Mouse (Mus musculus): ENCODE measurements around the gene Sost. TPM values are rescaled to one million over a fixed set of nuclear protein-coding genes. Genes with fewer than 3 reads are reported as not detected.

Sost gene
- total RNA-seq, 2 experiments from 2014 or later: not detected

DNA sequence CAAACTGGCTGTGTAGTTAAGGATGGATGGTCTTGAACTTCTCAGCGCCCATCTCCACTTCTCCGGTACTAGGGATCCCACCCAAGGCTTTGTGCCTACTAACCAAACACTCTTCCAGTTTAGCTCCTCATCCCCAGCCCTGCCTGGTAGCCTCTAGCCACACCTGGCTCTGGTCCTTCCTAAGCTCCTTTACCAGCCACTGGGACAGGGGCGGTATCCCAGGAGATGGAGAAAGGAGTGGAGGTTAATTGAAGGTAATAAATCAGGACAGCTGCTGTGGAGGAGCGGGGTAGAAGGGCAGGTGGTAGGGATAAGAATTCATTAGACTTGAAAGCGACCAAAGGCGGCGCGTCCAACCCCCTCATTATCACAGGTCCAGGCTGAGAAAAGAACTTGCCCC, 2.2 kb downstream of the Sost start:
- intact Hi-C loops (cut with DNase I): no loop called here
- no peak for DNase-seq
- Histone ChIP-seq H3K4me3 (no peak overlapping the region), H3K27ac (no peak overlapping the region)
- TF ChIP-seq CTCF (IDR thresholded peaks at IDR 0.05): no peak

DNA sequence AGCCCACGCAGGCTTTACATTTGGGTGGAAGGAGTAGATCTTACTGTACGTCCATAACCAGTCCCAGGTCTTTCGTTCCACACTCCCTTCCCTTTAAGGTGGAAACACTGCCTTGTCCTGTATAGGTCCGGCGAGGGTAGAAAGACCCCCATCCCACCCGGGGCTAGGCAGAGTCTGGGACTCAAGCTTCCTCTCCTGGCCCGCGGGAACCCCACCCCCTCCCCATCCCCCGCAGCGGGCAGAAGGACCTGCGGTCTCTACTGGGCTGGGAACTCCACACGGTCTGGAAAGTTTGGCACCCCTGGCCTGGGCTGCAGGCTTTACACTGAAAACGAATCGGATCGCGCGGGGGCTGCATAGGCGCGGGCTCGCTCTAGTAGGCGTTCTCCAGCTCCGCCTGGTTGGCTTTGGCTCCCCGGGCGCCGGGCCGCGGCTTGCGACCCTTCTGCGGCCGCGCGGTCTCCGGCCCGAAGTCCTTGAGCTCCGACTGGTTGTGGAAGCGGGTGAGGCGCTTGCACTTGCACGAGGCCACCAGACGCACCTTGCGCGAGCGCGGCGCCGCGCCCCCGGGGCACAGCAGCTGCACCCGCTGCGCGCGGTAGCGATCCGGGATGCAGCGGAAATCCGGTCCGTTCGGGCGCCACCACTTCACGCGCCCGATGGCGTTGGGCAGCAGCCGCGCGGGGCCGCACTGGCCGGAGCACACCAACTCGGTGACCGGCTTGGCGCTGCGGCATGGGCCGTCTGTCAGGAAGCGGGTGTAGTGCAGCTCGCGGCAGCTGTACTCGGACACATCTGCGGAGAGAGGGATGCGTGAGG, 3.1 kb downstream of the Sost start:
- DNase-seq: peak; percentile 47
- Histone ChIP-seq H3K27ac (peak overlapping the region; percentile 24; the same call in 1 of the 2 replicates), H3K4me3 (peak overlapping the region; percentile 74)
- TF ChIP-seq CTCF (IDR thresholded peaks at IDR 0.05): no peak
- intact Hi-C loops (cut with DNase I): no loop called here

DNA sequence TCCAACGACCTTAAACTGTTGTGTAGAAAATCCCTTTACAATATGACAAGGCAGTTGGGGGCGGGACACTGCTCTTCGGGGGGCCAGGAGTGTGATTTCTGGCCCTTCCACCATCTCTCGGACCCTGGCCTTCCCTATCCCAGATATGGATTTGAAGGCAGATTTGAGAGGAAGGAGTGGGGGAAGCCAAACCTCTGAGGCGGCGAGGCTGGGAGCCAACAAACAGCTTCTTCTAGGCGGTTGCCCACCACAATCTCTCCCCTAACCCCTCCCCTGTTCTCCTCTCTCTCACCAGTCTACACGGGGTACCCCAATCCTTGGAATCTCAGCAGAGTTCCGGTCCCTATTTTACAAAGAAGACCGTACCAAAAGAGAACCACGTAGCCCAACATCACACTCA, 3.8 kb downstream of the Sost start:
- no peak for TF ChIP-seq CTCF (IDR thresholded peaks at IDR 0.05)
- no peak overlapping the region for H3K27ac ChIP-seq
- intact Hi-C loops (cut with DNase I): no loop called here
- peak overlapping the region; percentile 74 for H3K4me3 ChIP-seq
- DNase-seq: no peak

DNA sequence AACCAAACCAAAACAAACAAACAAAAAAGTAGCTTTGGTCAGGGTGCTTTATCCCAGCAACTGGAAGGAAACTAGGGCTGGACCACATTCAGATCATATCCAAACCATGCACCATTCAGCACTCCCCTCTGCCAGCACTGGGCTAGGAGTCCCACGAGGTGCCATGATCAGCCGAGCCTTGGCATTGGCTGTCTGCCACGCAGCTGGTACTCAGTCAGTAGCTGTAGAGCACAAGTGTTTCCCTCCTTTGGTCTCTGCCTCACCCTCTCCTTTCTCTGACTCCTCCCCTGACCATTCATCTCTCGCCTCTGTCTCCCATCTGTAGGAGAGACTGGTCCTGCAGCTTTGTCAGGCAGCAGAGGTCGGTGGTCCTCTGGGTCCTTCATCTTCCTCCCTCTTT, 9.3 kb downstream of the Sost start:
- DNase-seq: no peak
- intact Hi-C loops (cut with DNase I): no loop called here

DNA sequence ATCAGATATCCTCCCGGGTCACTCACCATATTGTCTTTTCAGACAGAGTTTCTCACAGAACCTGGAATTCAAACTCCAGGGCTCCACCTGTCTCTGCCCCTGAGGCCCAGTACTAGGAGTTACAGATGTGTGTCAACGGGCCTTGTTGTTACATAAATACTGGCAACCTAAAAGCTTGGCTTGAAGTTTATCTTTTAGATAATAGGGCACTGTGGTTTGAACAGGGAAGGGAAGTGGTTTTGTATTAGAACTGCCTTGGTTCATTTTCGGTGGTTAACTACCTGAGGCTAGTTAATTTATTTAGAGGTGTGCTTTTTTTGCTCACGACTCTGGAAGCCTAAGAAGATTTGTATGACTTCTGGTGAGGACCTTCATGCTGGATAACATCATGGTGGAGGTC, 13.4 kb downstream of the Sost start:
- intact Hi-C loops (cut with DNase I): no loop called here
- no peak overlapping the region; the same call in 1 of the 2 replicates for H3K4me3 ChIP-seq
- H3K27ac ChIP-seq: peak overlapping the region; percentile 40; the same call in 1 of the 2 replicates
- no peak for TF ChIP-seq CTCF (IDR thresholded peaks at IDR 0.05)
- DNase-seq: no peak

More for the DNA sequence above, 9.3 kb downstream of the Sost start:
- Histone ChIP-seq H3K4me3 (no peak overlapping the region), H3K27ac (no peak overlapping the region)
- TF ChIP-seq CTCF (IDR thresholded peaks at IDR 0.05): no peak

DNA sequence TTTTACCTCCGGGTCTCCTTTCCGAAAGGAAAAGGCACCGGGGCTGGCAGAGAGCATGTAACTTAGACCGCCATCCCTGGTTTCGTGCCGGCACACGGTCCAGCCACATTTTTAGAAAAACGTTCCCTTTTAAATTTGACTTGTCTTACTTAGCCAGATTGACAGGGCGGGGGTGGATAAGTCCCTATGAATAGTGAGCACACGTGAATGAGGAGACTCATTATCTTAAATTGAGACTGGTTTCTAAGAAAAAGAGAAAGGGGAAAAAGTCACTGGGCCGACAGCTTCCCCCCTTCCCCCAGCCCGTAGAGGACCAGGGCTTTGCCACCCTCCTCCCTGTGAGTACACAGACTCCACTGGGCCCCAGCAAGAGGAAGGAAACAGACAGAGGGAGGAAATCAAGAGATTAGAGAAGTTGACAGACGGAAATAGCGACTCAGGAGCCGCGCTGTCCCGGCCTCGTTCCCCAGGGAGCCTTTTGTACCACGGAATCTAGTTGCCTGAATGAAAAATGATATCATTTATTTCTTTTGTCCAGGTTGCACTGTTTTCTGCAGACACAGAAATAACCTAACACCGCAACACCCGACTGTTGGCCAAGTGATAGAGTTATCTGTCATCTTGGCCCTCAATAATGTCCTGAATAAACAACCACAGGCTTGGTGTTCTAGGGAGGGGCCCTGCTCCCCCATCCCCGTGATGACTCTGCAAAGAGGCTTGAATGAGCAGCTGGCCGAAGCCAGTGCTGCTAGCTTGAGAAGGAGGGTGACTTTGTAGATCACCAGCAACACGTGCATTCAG, 14.1 kb downstream of the Sost start:
- DNase-seq: peak; percentile 39
- H3K4me3 ChIP-seq: peak overlapping the region; percentile 33
- intact Hi-C loops (cut with DNase I): no loop called here
- no peak for TF ChIP-seq CTCF (IDR thresholded peaks at IDR 0.05)
- H3K27ac ChIP-seq: peak overlapping the region; percentile 40; the same call in 1 of the 2 replicates

DNA sequence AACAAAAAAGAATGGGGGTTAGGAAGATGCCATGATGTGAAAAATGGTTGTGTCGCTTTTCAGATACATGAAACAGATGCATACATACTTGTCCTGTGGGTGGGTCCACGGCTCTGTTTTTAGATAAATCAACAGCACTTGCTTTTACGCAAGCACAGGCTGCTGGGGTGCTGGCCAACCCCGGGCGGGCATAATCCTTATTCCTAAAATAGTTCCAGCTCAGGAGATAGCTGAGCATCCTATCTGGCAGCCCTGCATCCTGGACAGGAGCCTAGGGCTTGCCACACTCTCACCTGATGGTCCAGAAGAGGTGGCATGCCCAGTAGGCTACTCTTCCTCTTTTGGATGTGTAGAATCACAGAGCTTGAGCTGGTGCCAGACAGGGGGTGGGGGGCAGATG, 16.8 kb downstream of the Sost start:
- H3K4me3 ChIP-seq: no peak overlapping the region
- no peak overlapping the region for H3K27ac ChIP-seq
- TF ChIP-seq CTCF (IDR thresholded peaks at IDR 0.05): no peak
- intact Hi-C loops (cut with DNase I): no loop called here
- DNase-seq: peak; percentile 52

DNA sequence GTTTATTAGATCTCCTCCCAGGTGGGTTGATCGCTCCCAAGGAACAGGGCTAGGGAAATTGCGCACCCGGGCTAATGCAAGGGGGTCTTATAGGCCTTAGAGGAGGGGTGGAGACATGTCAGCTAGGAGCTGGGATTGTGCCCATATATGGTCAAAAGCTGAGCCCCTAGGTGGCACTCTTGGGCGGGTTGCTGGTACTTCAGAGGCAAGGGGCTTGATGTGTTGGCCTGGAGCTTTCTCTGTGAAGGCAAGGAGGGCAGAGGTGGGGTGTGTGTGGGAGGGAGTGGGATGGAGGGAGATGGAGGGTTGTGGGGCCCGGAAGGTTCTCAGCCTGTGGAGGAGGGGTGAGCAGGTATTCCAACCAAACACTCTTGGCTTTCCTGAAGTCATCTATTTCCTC, 20.3 kb downstream of the Sost start:
- intact Hi-C loops (cut with DNase I): no loop called here
- H3K27ac ChIP-seq: no peak overlapping the region
- no peak for TF ChIP-seq CTCF (IDR thresholded peaks at IDR 0.05)
- no peak overlapping the region for H3K4me3 ChIP-seq
- no peak for DNase-seq

DNA sequence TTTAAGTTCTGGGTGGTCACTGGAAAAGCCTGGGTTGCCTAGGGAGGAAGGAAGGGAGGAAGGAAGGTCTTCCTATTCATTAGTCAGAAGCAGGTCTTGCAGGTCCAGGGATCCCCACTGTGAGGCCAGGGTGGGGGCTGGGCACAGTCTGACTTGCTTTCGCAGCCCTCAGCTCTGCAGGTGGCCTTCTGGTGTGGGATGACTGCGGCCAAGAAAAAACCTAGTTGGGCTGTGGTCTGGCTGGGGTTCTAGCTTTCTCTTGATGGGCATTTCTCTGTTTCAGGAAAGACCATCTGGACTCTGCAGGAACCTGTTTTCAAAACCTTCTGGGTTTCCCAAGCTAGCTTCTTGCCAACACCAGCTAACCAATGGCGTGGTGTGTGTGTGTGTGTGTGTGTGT, 23.8 kb downstream of the Sost start:
- TF ChIP-seq CTCF (IDR thresholded peaks at IDR 0.05): no peak
- H3K27ac ChIP-seq: no peak overlapping the region
- intact Hi-C loops (cut with DNase I): no loop called here
- no peak for DNase-seq
- no peak overlapping the region for H3K4me3 ChIP-seq

DNA sequence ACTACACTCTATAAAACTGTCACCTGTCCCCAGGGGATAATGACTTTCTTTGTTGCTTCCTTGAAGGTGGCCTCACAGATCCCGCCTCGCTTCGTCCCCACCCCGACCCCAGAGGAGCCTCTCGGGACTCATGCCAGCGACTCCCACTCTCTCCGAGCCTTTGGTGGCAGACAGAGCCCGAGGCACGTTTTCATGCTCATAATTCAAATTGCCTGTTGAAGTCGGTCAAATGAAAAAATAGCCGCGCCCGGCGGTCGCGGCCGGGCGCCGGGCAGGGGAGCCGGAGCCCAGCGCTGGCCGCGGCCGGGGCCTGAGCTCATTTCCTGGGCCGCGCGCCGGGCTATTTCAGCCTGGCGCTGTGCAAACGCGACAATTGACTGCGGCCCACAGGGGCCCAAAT, 29.7 kb downstream of the Sost start:
- Histone ChIP-seq H3K4me3 (peak overlapping the region; percentile 65), H3K27ac (0 out of 2 replicates have a peak overlapping the region, but pooled peaks have one; percentile 20)
- peak; percentile 56 for DNase-seq
- no peak for TF ChIP-seq CTCF (IDR thresholded peaks at IDR 0.05)
- intact Hi-C loops (cut with DNase I): no loop called here

DNA sequence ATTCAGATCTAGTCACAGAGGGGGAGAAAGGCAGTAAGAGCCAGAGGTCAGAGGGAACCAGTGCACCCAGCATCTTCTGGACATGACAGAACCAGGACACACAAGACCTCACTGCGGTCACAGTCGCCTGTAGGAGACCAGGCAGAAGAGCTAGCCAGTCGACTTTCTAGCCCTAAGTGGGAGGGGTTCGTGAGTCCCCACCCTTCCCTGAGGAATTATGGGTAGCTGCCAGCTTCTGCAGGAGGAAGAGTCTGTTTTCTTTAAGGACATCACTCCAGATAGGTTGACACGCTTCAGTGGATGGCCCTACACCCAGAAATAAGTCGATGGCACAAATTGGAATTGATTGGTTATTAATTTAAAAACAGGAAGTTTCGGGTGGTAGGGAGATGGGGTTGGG, 30.4 kb downstream of the Sost start:
- no peak for TF ChIP-seq CTCF (IDR thresholded peaks at IDR 0.05)
- Histone ChIP-seq H3K27ac (no peak overlapping the region), H3K4me3 (no peak overlapping the region)
- intact Hi-C loops (cut with DNase I): no loop called here
- DNase-seq: no peak

DNA sequence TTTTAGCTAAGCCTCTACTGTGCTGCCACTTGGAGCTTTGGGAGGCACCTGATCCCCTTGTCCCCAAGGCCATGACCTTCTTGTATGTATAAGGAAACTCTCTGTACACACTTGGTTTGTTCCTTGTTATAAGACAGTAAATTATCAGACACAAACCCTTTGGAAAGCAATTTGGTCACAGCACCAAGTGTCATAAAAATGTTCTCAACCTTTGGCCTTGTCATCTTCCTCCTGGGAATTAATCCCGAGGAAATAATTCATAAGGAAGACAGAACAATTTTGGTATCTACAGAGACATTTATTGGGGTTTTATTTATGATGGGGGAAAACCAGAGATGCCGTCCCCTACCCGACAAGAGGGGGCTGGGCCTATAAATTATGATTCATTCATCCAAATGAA, 31.1 kb downstream of the Sost start:
- Histone ChIP-seq H3K27ac (no peak overlapping the region), H3K4me3 (no peak overlapping the region)
- TF ChIP-seq CTCF (IDR thresholded peaks at IDR 0.05): no peak
- DNase-seq: no peak
- intact Hi-C loops (cut with DNase I): no loop called here

DNA sequence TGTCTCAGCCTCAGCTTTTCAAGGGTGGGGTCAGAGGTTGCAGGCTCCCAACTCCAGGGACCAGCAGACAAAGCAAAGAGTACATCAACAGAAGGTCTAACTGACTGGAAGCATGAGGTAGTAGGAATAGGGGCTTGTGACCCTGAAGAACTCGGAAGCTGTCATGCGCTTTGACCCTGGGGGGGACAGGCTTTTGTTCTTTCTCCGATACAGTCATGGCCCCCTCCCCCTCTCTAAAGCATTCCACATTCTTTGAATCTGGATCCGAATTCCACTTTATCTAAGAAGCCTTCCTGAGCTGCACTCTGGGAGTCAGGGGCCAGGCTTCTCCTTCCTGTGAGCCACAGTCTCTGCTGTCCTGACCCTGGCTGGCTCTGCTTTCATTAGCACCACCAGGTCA, 34.8 kb downstream of the Sost start:
- TF ChIP-seq CTCF (IDR thresholded peaks at IDR 0.05): no peak
- DNase-seq: no peak
- Histone ChIP-seq H3K4me3 (no peak overlapping the region), H3K27ac (no peak overlapping the region)
- intact Hi-C loops (cut with DNase I): no loop called here
